Mouse (Mus musculus): ENCODE results near the gene Tead2.
"Not testable (repeated sequence)": the region's sequence is repeated elsewhere in the genome, so short reads cannot be mapped to it uniquely, and the experiment has no call there.

The Tead2 gene

DNA sequence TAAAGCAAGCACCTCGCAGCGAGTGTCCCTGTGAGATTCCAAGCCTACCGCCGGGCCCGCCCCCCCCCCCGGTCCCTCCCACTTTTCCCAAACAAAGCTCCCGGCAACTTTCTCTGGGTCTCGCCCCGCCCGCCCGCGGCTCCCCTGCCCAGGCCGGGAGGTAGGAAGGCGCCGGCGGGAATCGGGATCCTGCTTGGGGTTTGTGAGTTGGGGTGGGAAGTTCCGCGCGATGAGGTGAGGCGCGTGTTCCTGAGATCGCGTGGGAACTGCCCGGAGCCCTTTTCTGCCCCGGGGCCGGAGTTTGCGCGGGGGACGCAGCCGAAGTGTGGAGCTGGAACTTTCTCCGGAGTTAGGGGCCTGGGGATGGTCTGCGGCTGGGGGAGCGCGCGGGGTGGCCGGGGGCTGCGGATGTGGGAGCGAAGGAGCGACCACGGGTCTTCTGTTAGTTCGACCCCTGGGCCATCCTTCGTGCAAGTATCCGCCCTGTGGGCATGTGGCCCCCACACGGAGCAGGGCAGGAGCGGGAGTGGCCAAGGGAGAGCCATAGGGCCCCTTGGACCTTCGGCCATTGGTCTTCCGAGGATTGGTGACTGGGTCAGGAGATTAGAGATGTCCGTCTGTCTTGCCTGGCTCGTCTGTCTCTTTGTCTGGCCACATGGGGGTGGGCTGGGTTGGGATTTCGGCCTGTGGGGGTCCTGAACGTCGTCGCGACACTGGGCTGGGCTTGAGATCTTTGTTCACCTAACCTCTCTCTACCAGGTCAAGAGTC is at the start of gene Tead2:
Tead2 (plus strand) TSS at position 81 of the 769 bp plus-strand sequence.
- peak; percentile 89 for DNase-seq (ENCODE audit: extremely low spot score)

DNA sequence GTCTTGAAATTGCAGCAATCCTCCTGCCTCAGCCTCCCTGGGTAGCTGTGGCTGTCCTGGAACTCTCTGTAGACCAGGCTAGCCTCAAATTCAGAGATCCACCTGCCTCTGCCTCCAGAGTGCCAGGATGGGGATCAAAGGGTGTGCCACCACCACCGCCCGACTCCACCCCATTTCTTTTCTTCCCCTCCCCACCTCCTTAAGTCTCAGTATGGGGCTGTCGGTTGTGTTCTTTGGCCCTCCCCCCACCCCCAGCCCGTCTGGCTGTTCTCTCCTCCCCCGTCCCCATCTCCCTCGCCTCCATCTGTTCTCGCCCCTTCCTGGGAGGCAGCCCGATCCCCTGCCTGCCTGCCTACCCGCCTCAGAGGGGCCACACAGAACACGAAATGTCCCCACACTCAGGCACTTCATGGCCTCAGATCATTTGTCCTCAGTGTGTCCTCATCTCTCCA is 48.6 kb upstream of the Tead2 start:
- no peak for DNase-seq (ENCODE audit: extremely low spot score)

DNA sequence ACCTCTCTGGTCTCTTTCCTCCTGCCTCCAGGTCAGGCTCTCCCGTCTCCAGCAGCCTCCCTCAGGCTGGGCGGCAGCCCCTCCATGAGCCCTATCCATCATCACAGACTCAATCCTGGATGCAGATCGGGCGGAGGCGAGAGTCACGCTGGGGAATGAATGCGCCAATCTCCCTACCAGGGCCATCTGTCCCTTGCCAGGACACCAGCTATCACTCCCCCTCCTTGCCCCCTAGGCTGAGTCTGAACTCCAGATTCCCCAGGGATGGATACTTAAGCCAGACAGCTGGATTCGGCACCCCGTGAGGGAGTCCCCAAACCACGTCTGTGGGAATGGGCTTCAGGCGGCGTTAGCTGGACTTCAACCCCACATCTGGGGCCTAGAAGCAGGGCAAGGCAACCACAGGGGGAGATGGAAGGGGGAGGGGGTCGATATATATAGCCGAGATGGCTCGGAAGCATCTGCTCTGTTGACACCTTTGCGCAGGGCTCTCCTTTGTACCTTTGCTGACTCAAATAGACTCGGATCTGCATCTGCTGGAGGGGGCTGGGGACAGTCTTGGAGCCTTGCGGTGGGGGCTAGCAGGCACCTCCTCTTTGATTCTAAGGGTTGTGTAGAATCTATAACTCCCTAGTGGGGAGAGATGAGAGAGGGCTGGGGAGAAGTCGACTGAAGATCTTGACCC is 47.6 kb upstream of the Tead2 start:
- no peak for DNase-seq (ENCODE audit: extremely low spot score)

DNA sequence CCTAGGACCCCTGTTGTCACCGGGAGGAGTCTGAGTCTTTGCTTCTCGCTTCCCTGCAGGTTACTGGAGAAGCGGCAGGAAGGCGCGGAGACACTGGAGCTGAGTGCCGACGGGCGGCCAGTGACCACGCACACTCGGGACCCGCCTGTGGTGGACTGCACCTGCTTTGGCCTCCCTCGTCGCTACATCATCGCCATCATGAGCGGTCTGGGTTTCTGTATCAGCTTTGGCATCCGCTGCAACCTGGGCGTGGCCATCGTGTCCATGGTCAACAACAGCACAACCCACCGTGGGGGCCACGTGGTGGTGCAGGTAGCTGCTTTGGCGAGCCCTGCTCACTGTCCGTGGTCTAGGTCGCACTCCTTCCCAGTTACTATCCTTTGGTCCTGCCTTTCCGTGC is 46.9 kb upstream of the Tead2 start:
- no peak for DNase-seq (ENCODE audit: extremely low spot score)

DNA sequence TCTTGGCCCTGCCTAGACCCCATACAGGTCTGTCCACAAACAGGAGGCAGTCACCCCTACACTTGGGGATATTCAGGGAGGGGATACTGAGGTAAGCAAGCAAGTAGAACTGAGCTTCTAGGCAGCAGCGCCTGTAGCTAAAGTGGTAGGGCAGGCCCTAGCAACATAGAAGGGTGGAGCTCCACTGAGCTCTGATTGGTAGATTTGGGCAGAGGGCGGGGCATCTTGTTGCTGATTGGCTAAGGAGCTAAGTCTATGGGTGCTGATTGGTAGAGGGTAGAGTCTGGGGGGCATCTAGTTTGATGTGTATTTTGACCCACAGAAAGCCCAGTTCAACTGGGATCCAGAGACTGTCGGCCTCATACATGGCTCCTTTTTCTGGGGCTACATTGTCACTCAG is 46.1 kb upstream of the Tead2 start:
- DNase-seq (ENCODE audit: extremely low spot score): no peak

DNA sequence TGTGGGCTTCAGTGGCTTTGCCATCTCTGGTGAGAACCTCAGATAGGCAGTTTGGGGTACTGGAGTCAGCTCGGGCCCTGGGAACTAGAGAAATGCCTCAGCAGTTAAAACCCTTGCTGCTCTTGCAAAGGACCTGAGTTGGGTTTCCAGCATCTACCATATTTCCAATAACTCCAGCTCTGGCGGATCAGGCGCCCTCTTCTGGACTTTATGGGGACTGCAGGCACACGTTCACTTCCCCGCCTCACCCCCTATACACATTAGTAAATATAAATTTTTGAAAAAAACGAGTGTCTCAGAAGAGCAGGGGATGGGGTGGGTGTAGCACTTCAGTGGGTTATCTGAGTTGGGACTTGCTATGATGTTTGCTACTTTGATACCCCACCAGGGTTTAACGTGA is 42.6 kb upstream of the Tead2 start:
- no peak for DNase-seq (ENCODE audit: extremely low spot score)

DNA sequence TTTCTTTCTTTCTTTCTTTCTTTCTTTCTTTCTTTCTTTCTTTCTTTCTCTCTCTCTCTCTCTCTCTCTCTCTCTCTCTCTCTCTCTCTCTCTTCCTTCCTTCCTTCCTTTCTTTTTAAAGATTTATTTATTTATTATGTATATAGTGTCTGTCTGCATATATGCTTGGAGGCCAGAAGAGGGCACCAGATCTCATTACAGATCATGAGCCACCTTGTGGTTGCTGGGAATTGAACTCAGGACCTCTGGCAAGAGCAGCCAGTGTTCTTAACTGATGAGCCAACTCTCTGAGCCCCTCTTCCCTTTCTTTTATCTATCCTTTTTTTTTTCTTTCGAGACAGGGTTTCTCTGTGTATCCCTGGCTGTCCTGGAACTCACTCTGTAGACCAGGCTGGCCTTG is 41.8 kb upstream of the Tead2 start:
- DNase-seq (ENCODE audit: extremely low spot score): not testable (repeated sequence)

DNA sequence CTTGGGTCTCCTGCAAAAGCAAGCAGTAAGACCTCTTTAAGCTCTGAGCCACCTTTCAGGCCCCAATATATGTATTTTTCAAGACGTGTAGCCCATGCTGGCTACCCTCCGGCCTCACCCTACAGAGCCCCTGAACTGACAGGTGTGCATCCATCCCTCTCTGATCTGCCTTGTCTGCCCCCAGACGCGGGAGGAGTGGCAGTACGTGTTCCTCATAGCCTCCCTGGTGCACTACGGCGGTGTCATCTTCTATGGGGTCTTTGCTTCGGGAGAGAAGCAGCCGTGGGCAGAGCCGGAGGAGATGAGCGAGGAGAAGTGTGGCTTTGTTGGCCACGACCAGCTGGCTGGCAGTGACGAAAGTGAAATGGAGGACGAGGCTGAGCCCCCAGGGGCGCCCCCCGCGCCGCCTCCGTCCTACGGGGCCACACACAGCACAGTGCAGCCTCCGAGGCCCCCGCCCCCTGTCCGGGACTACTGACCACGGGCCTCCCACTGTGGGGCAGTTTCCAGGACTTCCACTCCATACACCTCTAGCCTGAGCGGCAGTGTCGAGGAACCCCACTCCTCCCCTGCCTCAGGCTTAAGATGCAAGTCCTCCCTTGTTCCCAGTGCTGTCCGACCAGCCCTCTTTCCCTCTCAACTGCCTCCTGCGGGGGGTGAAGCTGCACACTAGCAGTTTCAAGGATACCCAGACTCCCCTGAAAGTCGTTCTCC is 40.8 kb upstream of the Tead2 start:
- DNase-seq (ENCODE audit: extremely low spot score): no peak

DNA sequence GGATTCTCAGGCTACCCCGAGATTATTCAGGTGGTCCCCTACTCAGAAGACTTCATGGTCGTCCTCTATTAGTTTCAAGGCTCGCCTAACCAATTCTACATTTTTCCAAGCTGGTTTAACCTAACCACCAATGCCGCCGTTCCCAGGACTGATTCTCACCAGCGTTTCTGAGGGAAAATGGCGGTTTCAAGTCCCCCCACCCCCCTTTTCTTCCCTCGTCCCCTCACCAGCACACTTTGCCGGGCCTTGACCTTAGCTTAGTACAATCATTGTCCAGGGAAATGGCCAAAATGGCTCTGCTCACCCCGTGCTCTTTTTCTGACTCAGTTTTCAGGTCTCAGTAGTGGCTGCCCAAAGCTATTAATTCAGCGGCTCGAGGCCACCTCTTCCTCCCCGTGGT is 40.2 kb upstream of the Tead2 start:
- no peak for DNase-seq (ENCODE audit: extremely low spot score)

DNA sequence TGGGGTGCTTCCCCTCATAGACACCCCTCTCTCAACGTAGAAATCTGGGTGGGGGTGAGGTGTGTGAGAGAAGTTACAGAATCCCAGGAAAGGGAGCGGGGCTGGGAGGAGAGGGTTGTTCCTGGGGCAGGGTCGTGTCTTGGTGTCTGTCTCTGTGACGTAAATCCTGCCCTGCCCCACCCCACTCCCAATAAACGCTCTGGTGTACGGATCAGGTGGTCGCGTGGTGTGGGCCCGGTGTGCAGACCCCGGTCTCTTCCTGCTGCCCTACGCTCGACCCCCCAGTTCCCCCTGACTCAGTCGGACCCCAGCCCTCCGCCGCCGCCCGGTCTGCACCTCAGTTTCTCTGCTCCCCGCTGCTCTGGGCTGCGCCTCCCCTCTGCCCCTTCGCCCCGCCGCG is 39.6 kb upstream of the Tead2 start:
- DNase-seq (ENCODE audit: extremely low spot score): no peak

DNA sequence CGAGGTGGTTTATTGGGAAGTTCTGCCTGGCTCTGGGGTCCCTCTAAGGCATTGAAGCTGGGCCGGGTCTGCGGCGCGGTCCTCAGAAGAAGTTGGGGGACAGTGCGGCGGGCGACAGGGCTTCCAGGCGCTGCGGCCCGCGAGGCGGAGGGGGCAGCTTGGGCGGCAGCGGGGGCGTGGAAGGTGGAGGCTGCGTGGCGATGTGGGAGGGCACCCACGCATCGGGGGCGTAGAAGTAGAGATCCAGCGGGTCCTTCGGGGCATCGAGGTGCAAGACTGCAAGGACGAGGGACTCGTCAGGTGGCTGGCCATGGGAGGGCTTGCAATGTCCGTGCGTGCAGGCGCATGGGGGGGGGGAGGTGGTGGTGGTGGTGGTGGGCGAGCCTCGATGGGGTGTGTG is 39.2 kb upstream of the Tead2 start:
- DNase-seq (ENCODE audit: extremely low spot score): no peak

DNA sequence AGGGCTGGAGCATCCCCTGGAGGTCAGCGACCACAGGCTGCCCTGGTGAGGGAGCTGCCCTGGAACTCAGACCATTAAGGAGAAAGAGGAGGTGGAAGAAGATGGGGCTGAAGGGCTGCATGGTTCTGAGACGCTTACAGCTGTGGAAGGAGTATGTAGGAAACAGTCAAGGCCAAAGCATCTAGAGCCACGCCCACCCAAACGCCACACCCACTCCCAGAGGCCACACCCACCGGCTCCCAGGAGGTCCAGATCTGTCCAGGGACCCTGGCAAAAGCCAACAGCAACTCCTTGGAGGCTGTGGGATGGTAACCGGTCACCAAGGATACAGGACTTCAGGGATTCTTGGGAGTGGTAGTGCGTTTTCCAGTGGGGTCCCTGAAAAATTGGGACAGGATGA is 37.0 kb upstream of the Tead2 start:
- no peak for DNase-seq (ENCODE audit: extremely low spot score)

DNA sequence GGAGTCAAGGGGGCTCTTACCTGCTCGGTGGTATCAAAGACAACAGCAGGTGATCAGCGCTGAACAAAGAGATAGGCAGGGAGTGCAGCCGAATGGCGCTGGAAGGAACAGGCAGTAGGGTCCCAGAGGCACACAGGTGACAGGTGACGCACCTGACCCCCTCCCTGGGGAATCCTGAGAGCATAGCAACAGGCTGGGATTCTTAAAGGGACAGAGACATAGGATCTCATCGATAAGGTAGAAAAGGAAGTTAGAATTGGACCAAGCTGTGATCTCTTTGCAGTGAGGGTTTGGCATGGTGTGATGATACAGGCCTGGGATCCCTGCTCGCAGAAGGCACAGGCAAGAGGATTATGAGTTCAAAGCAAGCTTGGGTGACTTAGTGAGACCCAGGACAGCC is 36.1 kb upstream of the Tead2 start, which contains the start of gene Gfy:
Gfy (minus strand) TSS at position 101 of the 400 bp plus-strand sequence.
- no peak for DNase-seq (ENCODE audit: extremely low spot score)

DNA sequence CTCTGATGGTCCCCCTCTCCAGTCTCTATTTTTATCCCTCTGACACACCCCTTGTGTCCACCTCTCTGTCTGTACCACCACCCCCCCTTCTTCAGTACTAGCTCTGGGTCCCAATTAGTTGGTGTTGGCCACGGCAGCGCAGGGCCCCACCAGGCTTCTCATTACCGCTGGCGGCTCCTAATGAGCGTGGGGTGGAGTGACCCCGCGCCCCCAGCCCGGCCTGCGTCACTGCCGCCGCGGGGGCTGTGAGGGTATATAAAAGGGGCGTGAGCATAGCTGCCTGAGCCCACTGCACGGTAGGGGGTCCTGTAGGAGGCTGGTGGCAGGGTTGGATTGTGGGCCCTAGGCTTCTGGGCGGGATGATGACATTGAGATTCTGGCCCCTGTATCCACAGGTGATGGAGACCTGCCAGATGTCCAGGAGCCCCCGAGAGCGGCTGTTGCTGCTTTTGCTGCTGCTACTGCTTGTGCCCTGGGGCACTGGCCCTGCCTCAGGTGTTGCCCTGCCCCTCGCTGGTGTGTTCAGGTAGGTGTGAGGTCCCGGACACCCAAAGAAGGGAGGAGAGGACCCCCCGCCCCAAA is 34.6 kb upstream of the Tead2 start, which contains the start of gene Pth2:
Pth2 (plus strand) TSS at position 100 of the 582 bp plus-strand sequence.
- DNase-seq (ENCODE audit: extremely low spot score): no peak

DNA sequence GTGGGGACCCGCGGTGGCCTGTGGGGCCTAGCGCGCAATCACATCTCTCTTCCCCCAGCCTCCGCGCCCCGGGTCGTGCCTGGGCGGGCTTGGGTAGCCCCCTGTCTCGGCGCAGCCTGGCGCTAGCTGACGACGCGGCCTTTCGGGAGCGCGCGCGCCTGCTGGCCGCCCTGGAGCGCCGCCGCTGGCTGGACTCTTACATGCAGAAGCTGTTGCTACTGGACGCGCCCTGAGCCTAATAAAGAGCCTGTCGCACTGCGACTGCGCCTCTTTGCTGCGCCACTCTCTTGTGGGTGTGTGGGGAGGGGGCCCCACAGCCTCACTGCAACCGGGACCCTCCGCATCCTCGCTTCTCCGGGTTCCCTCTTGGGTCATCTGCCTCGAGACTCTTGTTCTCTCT is 34.0 kb upstream of the Tead2 start:
- DNase-seq (ENCODE audit: extremely low spot score): no peak

DNA sequence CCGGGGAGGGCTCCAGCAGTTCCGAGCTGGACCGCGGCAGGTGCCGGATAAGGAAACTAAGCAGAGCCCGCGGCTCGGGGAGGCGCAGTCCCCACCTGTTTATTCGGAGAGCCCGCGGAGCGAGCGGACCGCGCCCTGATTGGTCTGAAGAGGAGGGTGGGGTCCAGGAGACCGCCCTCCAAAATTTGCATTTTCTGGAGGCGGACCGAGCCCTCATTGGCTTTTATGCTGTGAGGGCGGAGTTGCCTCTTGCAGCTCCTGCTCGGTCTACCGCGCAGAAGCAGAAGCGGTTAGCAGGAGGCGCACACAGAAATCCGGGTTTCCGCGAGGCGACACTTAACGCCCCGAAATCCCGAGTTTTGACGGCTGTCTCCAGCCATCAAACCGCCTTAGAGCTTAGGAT is 33.4 kb upstream of the Tead2 start:
- peak; percentile 86 for DNase-seq (ENCODE audit: extremely low spot score)

DNA sequence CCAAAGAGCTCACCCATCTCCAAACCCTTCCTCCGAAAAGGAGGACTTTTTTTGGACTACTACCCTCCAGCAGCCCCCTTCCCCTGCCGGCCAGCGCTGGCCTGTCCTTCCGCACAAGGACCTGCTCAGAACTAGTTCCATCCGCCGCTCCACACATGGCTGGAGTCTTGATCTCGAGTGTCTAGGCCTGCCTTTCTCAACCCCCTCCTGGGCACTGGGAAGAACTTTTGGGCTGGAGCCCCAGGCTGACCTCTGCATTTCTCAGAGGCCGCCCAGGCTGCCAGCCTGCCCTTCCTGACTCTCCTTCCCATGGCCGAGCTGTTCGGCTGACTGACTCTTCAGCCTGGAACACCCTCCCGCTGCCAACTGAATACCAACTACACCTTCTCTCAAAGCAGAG is 32.9 kb upstream of the Tead2 start:
- DNase-seq (ENCODE audit: extremely low spot score): no peak

DNA sequence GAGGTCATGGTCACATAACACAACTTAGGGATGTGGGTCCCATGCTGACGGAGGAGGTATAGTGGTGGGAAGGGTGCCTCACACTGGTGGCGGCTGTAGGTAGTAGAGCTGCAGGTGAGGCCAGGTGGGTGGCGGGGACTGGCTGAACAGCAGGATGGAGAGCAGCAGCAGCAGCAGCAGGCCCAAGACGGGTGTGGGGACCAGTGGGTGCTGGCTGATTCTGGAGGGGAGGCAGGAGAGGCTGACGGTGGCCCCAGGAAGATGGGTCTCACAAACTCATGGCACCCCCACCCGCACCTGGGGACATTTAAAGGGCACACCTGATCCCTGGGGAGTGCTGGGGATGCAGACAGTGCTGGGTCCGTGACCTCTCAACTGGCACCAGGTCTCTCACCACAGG is 31.9 kb upstream of the Tead2 start:
- DNase-seq (ENCODE audit: extremely low spot score): no peak

DNA sequence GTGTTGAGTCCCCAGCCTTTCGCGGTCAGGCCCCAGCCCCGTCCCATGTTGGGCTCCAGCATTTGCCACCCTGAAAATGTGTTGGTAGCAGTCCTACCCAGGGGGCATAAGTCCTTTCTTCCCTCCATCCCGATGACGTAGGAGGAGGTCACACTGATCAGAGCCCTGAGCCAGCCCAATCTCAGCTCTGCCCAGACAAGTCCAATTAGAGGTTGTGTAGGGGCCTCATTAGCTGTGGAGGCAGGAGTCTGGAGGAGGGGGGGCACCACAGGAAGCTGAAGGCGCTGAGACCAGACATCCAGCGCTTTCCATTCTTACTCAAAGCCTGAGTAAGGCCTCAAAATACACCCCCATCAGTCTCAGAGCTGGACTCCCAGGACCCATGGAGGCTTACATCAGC is 29.6 kb upstream of the Tead2 start:
- DNase-seq (ENCODE audit: extremely low spot score): no peak

DNA sequence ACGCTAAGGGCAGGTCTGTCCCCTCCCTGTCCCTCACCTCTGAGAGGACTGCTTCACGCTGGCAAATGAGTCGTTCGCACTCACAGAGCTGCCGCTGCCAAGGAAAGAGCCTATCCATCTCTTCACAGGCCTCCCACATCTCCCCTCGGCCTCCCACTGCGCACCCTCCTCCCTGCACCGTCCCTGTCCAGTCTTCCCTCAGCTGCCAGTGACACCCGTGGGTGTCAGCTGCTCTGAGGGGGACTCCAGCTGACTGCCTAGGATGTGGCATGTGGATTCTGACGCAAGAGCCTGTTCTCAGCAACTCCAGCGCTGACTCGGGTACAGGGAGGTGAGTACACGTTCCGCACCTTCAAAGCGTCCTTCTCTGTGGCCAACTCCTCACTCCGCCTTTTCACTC is 26.0 kb upstream of the Tead2 start:
- DNase-seq (ENCODE audit: extremely low spot score): no peak

DNA sequence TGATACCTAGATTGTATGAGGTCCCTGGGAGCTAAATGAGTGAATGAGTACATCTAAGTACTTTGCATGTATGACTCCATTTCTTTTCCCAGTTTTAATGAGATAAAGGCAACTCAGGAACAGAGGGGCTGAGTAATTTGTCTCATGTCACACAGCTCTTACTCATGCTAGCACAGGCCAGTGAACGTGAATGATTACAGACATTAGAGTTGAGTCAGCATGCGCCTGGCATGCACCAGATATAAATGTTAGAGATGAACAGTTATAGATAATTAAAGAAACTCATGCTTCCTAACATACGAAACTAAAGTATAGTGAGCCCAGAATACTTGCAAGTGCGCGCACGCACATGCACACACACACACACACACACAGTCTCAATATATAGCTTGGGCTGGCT is 25.4 kb upstream of the Tead2 start:
- no peak for DNase-seq (ENCODE audit: extremely low spot score)

DNA sequence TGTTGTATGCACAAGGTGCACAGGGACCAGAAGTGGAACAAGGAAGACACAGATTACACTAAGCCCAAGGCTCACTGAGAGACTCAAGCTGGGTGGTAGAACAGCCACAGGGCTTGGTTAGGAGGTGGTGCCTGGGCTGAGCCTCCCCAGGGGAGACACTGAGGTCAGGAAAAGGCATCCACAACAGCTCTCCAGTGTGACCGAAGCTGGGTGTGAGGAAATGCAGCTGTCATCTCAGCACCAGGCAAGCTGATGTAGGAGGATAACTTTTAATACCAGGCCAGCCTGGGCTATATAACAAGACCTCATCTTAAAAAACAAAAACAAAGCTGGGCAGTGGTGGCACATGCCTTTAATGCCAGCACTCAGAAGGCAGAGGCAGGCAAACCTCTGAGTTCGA is 24.4 kb upstream of the Tead2 start:
- DNase-seq (ENCODE audit: extremely low spot score): no peak
